Mouse (Mus musculus) heart, postnatal 0 days (tissue): ENCODE data around the gene Ccl9. TPM values are rescaled to one million over a fixed set of nuclear protein-coding genes. Genes with fewer than 3 reads are reported as not detected.

Source experiments
- ATAC-seq: fragments of 200-750 bp; cut with Nextera tagmentation; 2 replicates; pipeline ENCODE4 v1.8.0; 2017; ENCODE audit warnings: low read depth, moderate number of reproducible peaks, moderate library complexity; ENCODE audit not compliant: insufficient read depth
- DNase-seq: peaks from one replicate; pipeline ENCODE4 v3.0.0-alpha.2; 2016; ENCODE audit warnings: low spot score
- H3K27ac ChIP-seq: fragments of 300-500 bp; sonication (generic); 2 replicates; pipeline ENCODE4 v1.5.1; 2014; ENCODE audit warnings: low read depth, mild to moderate bottlenecking
- H3K27me3 ChIP-seq: fragments of 300-500 bp; sonication (generic); 2 replicates; pipeline ENCODE4 v1.6.1; 2014; ENCODE audit warnings: low read length, mixed read lengths; ENCODE audit not compliant: control insufficient read depth, insufficient read depth
- H3K36me3 ChIP-seq: fragments of 300-500 bp; sonication (generic); replicated peaks from 2 replicates; pipeline ENCODE4 v1.6.1; 2014; ENCODE audit warnings: low read length, mixed read lengths; ENCODE audit not compliant: control insufficient read depth, insufficient read depth
- H3K4me1 ChIP-seq: fragments of 300-500 bp; sonication (generic); 2 replicates; pipeline ENCODE4 v1.6.1; 2014; ENCODE audit warnings: antibody characterized with exemption; ENCODE audit not compliant: control insufficient read depth, insufficient read depth
- H3K4me2 ChIP-seq: fragments of 300-500 bp; sonication (generic); 2 replicates; pipeline ENCODE4 v1.6.1; 2014; ENCODE audit warnings: low read depth, mild to moderate bottlenecking, low read length, moderate library complexity
- H3K4me3 ChIP-seq: fragments of 300-500 bp; sonication (generic); 2 replicates; pipeline ENCODE4 v1.5.1; 2014; ENCODE audit warnings: low read depth, low read length
- H3K9ac ChIP-seq: fragments of 300-500 bp; sonication (generic); replicated peaks from 2 replicates; pipeline ENCODE4 v1.6.1; 2014; ENCODE audit warnings: low read depth, low read length, mixed read lengths
- H3K9me3 ChIP-seq: fragments of 300-500 bp; sonication (generic); replicated peaks from 2 replicates; pipeline ENCODE4 v1.6.1; 2016; ENCODE audit warnings: low read length; ENCODE audit not compliant: control insufficient read depth
- CTCF ChIP-seq: IDR thresholded peaks from 2 replicates; pipeline ENCODE4 v1.5.1; 2016; ENCODE audit warnings: antibody characterized with exemption, control low read depth, low read depth
- EP300 ChIP-seq: IDR thresholded peaks from 2 replicates; pipeline ENCODE4 v1.6.1; 2016; ENCODE audit warnings: antibody characterized with exemption, low read depth
- WGBS: fragments of 180-500 bp; shearing (Covaris S2); extraction: QIAGEN DNeasy Blood & Tissue Kit; methylation state at CpG from one replicate; pipeline ENCODE4 v1.1.7; 2014; 5-methylcytosine and 5-hydroxymethylcytosine counted together
- polyA plus RNA-seq: library from polyadenylated mRNA; unstranded; fragments of >200 nt; fragmentation: Nextera tagmentation; extraction: Ambion mirVana; gene quantifications from 2 replicates; pipeline ENCODE4 v1.2.1, GENCODE M21; 2015
- total RNA-seq: library from RNA; depleted of rRNA; stranded (reverse); fragments of >200 nt; gene quantifications from 2 replicates; pipeline ENCODE4 v1.2.3, GENCODE M21; 2014; ENCODE audit warnings: low replicate concordance

Ccl9 gene
- total and polyA plus RNA-seq, 2 experiments from 2014 or later = 2.2 to 8.6 TPM

DNA sequence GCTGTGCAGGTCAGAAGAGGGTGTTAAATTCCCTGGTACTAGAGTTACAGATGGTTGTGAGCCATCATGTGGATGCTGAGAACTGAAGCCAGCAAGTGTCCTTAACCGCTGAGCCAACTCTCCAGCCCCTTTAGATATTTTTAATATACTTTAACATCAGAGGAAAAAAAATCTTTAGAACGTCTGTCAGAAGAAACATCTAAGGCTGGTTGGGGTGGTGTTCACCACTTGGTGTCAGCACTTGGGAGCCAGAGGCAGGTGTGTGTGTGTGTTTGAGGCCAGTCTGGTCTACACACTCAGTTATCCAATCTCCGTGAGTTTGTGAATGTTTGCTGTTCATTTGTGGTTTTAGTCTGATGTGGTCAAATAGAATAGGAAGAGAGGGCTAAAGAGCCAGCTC, 563 bp upstream of the Ccl9 start:
- no peak overlapping the region for H3K4me3 ChIP-seq
- H3K27me3 ChIP-seq = no peaks in the 10 kb centered on the region
- no peaks in the 10 kb centered on the region for H3K4me1 ChIP-seq
- no peak overlapping the region for H3K4me2 ChIP-seq
- H3K27ac ChIP-seq = no peak overlapping the region
- H3K36me3 ChIP-seq = no peaks in the 10 kb centered on the region
- no peak for TF ChIP-seq CTCF
- DNase-seq = no peak
- H3K9me3 ChIP-seq = no peaks in the 10 kb centered on the region
- WGBS = 70% methylated on average over 3 of the region's 3 CpGs
- H3K9ac ChIP-seq = no peak overlapping the region
- ATAC-seq = no peak

DNA sequence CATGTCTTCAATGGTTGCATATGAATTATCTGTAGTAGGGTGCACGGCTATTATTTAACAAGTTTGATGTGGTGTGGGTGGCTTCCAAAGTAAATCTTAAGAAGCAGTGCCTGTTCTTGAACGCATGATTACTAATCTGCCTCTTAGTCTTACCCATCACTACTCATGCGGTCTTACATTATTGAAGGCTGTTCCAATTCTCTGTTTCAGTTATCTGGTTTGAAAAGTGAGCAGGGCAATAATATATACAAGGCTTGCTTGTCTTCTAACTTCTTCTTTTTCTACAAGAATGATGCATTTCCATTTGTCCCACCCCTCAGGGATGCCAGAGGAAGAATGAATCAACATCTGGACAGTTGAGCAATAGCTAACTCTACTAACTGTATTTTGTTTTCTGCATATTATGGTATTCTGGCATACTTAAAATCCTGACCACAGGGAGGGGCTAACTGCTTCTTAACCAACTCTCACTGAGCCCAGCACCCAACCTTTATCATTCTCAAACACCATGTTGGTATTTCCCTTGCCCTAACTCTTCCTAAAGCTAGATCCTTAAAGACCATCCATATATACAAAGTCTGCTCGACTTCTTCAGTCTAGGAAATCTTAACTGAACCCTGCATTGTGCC, 1.4 kb downstream of the Ccl9 start:
- H3K4me1 ChIP-seq = no peaks in the 10 kb centered on the region
- H3K27ac ChIP-seq = no peak overlapping the region
- no peak overlapping the region for H3K9ac ChIP-seq
- no peaks in the 10 kb centered on the region for H3K27me3 ChIP-seq
- 69% methylated on average over 4 of the region's 4 CpGs for WGBS
- no peak for DNase-seq
- no peak for ATAC-seq
- H3K4me3 ChIP-seq = no peak overlapping the region
- H3K36me3 ChIP-seq = no peaks in the 10 kb centered on the region
- TF ChIP-seq CTCF (no peak), EP300 (no peak)
- H3K4me2 ChIP-seq = no peak overlapping the region
- no peaks in the 10 kb centered on the region for H3K9me3 ChIP-seq

DNA sequence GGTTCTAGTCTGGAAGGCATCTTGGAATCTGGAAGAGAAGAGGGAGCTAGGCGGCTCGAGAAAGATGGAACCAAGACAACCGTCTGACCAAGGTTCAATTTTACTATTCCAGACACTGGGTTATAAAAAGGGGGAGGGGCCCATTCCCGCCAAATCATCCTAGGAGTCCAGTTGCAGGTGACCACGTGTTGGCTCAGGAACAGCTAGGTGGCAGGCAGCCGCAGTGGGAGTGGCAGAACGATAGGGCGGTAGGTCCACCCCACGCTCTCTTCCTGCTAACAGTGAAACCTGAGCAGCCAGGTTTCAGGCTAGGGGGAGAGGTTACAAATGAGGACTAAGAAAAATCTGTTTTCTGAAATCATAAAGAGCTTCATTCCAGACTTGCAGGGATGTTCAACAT, 5.6 kb downstream of the Ccl9 start:
- no peaks in the 10 kb centered on the region for H3K36me3 ChIP-seq
- H3K27ac ChIP-seq = no peak overlapping the region
- H3K9ac ChIP-seq = no peak overlapping the region
- no peaks in the 10 kb centered on the region for H3K27me3 ChIP-seq
- DNase-seq = no peak
- H3K4me3 ChIP-seq = no peak overlapping the region
- ATAC-seq = no peak
- no peaks in the 10 kb centered on the region for H3K9me3 ChIP-seq
- no peaks in the 10 kb centered on the region for H3K4me1 ChIP-seq
- TF ChIP-seq CTCF (no peak), EP300 (no peak)
- no peak overlapping the region for H3K4me2 ChIP-seq
- 60% methylated on average over 9 of the region's 9 CpGs for WGBS

DNA sequence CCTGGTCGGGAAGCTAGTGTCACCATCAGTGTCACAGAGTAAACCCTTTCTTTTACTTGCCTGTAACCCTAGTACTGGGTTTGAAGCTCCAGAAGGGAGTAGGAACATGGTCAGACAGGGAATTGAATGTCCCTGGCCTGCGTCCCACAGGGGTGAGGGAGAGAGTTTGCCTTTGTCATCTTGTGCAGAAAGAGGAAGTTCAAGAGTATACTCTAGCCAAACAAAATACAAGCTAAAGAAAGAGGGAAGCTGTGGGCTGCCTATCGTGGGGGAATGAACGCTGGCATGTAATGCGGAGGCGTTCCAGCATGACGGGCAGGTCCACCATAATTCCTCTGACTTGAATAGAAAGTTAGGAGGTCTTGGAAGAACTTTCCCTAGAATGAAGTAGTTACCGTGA, 6.2 kb downstream of the Ccl9 start:
- Histone ChIP-seq H3K9me3 (no peaks in the 10 kb centered on the region), H3K4me3 (no peak overlapping the region), H3K4me2 (no peak overlapping the region), H3K36me3 (no peaks in the 10 kb centered on the region), H3K4me1 (no peaks in the 10 kb centered on the region), H3K27me3 (no peaks in the 10 kb centered on the region), H3K9ac (no peak overlapping the region), H3K27ac (0 out of 2 replicates have a peak overlapping the region, but pooled peaks have one; percentile 27)
- ATAC-seq (peak; percentile 33; the same call in 1 of the 2 replicates), DNase-seq (peak; percentile 69)
- 61% methylated on average over 8 of the region's 8 CpGs for WGBS
- TF ChIP-seq CTCF (no peak), EP300 (no peak)

DNA sequence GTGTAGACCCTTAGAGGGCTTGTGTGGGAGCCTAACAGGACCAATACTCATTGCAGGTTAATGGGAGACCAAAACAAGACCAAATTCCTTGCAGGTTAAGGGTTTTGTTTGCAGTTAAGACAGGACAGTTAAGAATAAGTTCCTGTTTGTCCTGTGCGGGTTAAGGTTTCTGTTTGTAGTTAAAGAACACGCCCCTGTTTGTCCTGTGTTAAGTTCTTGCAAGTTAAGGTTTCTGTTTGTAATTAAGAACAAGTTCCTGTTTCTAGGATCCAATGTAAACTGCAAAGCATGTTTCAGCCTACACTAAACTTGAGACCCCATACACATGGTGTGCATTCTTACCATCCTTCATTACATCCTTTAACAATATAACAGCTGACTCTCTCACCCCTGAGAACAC, 8.2 kb downstream of the Ccl9 start:
- TF ChIP-seq CTCF = no peak
- no peak for TF ChIP-seq EP300
- Histone ChIP-seq H3K4me1 (no peaks in the 10 kb centered on the region), H3K9ac (no peak overlapping the region), H3K36me3 (no peaks in the 10 kb centered on the region), H3K9me3 (no peaks in the 10 kb centered on the region), H3K4me2 (no peak overlapping the region), H3K27me3 (no peaks in the 10 kb centered on the region), H3K27ac (no peak overlapping the region), H3K4me3 (no peak overlapping the region)
- WGBS = 80% methylated on average over 2 of the region's 2 CpGs
- DNase-seq (no peak), ATAC-seq (no peak)

DNA sequence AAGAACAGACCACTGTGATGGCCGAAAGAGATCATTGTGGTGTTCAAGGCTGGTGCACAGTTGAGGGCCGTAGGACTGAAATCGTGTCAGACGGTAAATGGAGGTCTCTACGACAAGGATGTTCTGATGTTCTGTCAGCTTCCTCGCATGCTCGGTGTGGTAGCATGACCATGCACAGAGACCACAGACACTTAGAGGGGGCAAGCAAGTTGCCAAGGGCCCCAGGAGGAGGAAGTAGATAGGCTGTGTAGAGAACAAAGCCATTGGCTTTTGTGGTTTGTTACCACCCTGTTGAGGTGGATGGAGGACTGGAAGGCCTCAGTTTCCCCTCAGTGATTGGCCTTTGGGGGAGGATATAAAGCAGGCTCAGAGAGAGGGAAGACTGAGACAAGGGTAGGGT, 9.2 kb downstream of the Ccl9 start:
- H3K27me3 ChIP-seq = no peaks in the 10 kb centered on the region
- DNase-seq (no peak), ATAC-seq (no peak)
- H3K36me3 ChIP-seq = no peaks in the 10 kb centered on the region
- H3K9me3 ChIP-seq = no peaks in the 10 kb centered on the region
- no peak overlapping the region for H3K4me2 ChIP-seq
- WGBS = 88% methylated on average over 7 of the region's 7 CpGs
- H3K4me3 ChIP-seq = no peak overlapping the region
- TF ChIP-seq EP300 = no peak
- TF ChIP-seq CTCF = no peak
- H3K27ac ChIP-seq = no peak overlapping the region
- H3K4me1 ChIP-seq = no peaks in the 10 kb centered on the region
- no peak overlapping the region for H3K9ac ChIP-seq
